Mouse (Mus musculus) G1E (cell line): ENCODE measurements around the gene Fer. TPM values are rescaled to one million over a fixed set of nuclear protein-coding genes. Genes with fewer than 3 reads are reported as not detected.

Experiments
- ATAC-seq: 2 replicates; pipeline ENCODE4 v1.8.0; 2016; ENCODE audit warnings: mild to moderate bottlenecking; ENCODE audit not compliant: insufficient number of reproducible peaks, poor library complexity, low FRiP score, severe bottlenecking; ENCODE audit errors: extremely low read depth
- DNase-seq: peaks from one replicate; pipeline ENCODE4 v3.0.0; 2012; ENCODE audit warnings: low spot score
- H3K27me3 ChIP-seq: 2 replicates; pipeline ENCODE4 v1.6.1; 2012; ENCODE audit warnings: mild to moderate bottlenecking, low read length, inconsistent platforms; ENCODE audit not compliant: insufficient read depth
- H3K36me3 ChIP-seq: replicated peaks from 2 replicates; pipeline ENCODE3; 2012; ENCODE audit warnings: mild to moderate bottlenecking, inconsistent platforms
- H3K4me1 ChIP-seq: 2 replicates; pipeline ENCODE4 v1.6.1; 2012; ENCODE audit warnings: low read depth, low read length, inconsistent platforms, mixed read lengths; ENCODE audit not compliant: insufficient read depth
- H3K4me3 ChIP-seq: 2 replicates; pipeline ENCODE4 v1.5.1; 2012; ENCODE audit warnings: low read depth, mild to moderate bottlenecking, inconsistent platforms, low read length, moderate library complexity, mixed read lengths
- H3K9me3 ChIP-seq: replicated peaks from 2 replicates; pipeline ENCODE4 v1.6.1; 2012; ENCODE audit warnings: inconsistent platforms
- CTCF ChIP-seq: IDR thresholded peaks from 2 replicates; pipeline ENCODE4 v1.5.1; 2012; ENCODE audit warnings: low read depth, low read length, inconsistent platforms, mixed read lengths
- GATA1 ChIP-seq: IDR thresholded peaks from 2 replicates; pipeline ENCODE4 v1.6.1; 2012; ENCODE audit warnings: borderline replicate concordance, low read length, inconsistent platforms, mixed read lengths
- GATA2 ChIP-seq: IDR thresholded peaks from 2 replicates; pipeline ENCODE4 v1.6.1; 2012; ENCODE audit warnings: low read depth, low read length, inconsistent platforms, borderline replicate concordance
- POLR2AphosphoS5 ChIP-seq: IDR thresholded peaks from 2 replicates; pipeline ENCODE4 v1.6.1; 2012; ENCODE audit warnings: low read depth, low read length, inconsistent platforms; ENCODE audit not compliant: insufficient replicate concordance
- TAL1 ChIP-seq: conservative IDR thresholded peaks from 2 replicates; pipeline ENCODE4 v1.6.1; 2012; ENCODE audit warnings: low read depth, low read length, inconsistent platforms, mixed read lengths
- polyA plus RNA-seq: library from polyadenylated mRNA; stranded (reverse); fragments of >175 nt; gene quantifications from 2 replicates; pipeline ENCODE4 v1.2.3, GENCODE M21; 2012
- total RNA-seq, 2 experiments: library from RNA; stranded (forward) in 1 of 2; stranded (reverse) in 1 of 2; fragments of 200-1000 nt in 1 of 2; fragments of >200 nt in 1 of 2; fragmentation: Nextera tagmentation in 1 of 2; gene quantifications; 2 replicates each; pipeline ENCODE4 v1.2.3; 2014 to 2017

Gene Fer
- total and polyA plus RNA-seq, 3 experiments = 1.9 to 39.8 (median 27.9) TPM

DNA sequence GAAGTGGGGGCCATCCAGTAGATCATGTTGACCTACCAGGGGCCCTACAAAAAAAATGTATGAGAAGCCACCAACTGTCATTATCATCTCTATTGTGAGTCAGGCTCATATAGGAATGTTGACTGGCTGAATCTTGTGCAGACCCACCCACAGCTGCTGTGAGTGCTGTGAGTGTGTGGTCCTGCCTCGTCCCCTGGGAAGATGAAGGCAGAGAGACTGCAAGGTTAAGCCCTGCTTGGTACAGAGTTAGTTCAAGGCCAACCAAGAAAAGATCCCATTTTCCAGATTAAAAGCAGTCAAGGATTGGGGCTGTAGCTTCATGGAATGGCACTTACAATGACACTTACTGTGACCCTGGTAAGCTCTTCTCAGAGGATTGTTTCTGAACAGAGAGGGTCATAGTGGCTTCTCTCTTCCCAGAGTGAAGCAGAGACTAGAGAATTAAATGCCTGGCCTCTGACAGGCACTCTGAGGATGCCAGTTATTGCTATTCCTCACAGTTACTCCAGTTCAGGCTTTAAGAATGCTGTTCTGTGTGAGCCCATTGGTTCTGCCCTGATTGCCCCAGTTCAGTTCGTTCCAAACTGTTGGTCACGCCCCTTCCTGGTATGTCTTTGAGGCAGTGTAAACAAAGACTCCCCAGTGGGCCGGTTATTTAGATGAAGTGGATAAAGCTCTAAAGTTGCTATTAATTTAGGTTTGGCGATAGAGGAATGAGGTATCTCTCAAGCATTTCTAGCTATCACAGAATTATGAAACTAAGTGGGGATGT, 34.1 kb upstream of the Fer start:
- no peak for DNase-seq
- no peak for ATAC-seq

DNA sequence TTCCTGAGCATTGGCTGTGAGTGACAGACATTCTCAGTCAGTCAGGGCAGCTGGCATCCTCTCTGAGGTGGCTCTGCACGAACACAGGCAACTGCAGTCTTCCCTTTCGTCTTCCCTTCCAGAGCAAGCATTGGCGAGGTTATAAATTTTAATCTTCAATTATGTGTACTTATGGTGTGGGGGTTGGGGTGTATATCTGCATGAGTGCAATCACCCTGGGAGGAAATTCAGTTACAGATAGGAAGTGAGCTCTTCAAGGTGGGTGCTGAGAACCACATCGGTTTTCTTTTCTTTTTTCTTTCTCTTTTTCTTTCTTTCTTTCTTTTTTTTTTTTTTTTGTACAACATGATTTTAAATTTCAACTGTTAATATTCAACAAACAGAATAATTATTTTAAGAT, 31.3 kb upstream of the Fer start:
- Histone ChIP-seq H3K36me3 (no peaks in the 10 kb centered on the region), H3K9me3 (no peaks in the 10 kb centered on the region), H3K27me3 (peaks cover 7% of the 10 kb centered on the region; the same call in 1 of the 2 replicates), H3K4me3 (no peak overlapping the region), H3K4me1 (peaks cover 17% of the 10 kb centered on the region)
- DNase-seq (no peak), ATAC-seq (no peak; the same call in 1 of the 2 replicates)
- no peak for TF ChIP-seq GATA2

More for the DNA sequence above, 34.1 kb upstream of the Fer start:
- Histone ChIP-seq H3K27me3 (no peaks in the 10 kb centered on the region), H3K4me1 (peaks cover 17% of the 10 kb centered on the region), H3K4me3 (no peak overlapping the region), H3K9me3 (no peaks in the 10 kb centered on the region), H3K36me3 (no peaks in the 10 kb centered on the region)
- no peak for TF ChIP-seq TAL1
- no peak for TF ChIP-seq CTCF
- no peak for TF ChIP-seq GATA1
- TF ChIP-seq GATA2 = no peak
- no peak for TF ChIP-seq POLR2AphosphoS5

DNA sequence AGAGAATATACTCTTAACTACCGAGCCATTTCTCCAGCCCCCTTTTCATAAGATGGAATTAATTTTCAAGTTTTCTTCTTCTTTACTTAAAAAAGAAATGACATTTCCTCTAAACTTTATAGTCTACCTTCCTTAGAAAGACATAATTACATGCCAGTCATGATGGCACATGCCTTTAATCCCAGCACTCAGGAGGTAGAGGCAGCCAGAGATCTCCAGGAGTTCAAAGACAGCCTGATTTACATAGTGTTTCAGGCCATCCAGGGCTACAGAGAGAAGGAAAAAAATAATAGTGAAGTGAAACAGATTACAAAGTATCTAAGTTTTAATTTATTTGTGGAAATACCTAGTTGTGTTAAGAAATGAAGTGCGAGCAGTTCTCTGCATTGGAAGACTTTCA, 26.6 kb upstream of the Fer start:
- no peak for DNase-seq
- Histone ChIP-seq H3K9me3 (no peaks in the 10 kb centered on the region; the same call in 1 of the 2 replicates), H3K36me3 (no peaks in the 10 kb centered on the region), H3K27me3 (peaks cover 7% of the 10 kb centered on the region; the same call in 1 of the 2 replicates), H3K4me3 (no peak overlapping the region), H3K4me1 (peaks cover 6% of the 10 kb centered on the region)
- TF ChIP-seq GATA1 (no peak), CTCF (no peak), GATA2 (no peak), TAL1 (no peak), POLR2AphosphoS5 (no peak)
- no peak for ATAC-seq

DNA sequence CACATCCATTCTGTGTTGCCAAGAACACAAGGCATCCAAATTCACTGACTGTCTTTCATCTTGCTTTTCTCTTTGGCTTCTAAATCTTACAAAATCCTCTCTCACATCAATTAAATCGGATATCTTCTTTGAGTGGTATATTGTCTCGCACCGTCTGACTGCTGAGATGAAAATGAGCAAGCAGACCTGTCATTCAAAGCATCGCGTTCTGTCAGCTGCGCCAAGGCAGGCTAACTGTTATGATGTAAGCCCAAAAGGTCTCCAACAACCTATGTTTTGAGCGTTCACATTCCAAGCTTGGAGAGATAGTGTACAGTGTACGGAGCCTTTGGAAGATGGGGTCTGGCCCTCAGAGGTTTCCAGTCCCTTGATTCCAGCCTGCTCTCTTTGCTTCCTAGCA, 26.2 kb upstream of the Fer start:
- H3K4me1 ChIP-seq = peaks cover 2% of the 10 kb centered on the region; the same call in 1 of the 2 replicates
- DNase-seq (no peak), ATAC-seq (no peak)
- H3K27me3 ChIP-seq = peaks cover 7% of the 10 kb centered on the region; the same call in 1 of the 2 replicates
- H3K4me3 ChIP-seq = no peak overlapping the region
- TF ChIP-seq CTCF (no peak), GATA1 (no peak), TAL1 (no peak), POLR2AphosphoS5 (no peak), GATA2 (no peak)
- H3K9me3 ChIP-seq = no peaks in the 10 kb centered on the region; the same call in 1 of the 2 replicates
- H3K36me3 ChIP-seq = no peaks in the 10 kb centered on the region

DNA sequence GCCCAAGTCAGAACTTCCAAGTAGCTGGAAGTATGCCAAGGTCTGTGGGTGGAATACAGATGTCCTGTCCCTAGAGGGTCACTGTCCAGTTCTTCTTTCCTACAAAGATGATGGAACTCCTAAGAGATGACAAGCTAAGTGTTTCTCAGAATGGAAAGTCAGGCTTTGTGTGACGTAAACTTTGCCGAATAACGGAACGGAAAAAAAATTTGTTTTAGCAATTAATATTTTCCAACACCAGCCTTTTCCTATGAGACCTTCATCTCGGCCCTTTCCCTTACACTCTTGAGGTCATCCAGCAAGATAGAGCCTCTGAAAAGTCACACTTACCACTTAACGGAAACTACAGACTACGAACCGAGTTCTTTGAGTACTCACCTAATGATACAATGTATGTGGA, 24.7 kb upstream of the Fer start:
- Histone ChIP-seq H3K4me1 (no peaks in the 10 kb centered on the region), H3K9me3 (no peaks in the 10 kb centered on the region; the same call in 1 of the 2 replicates), H3K4me3 (no peak overlapping the region), H3K27me3 (peaks cover 7% of the 10 kb centered on the region; the same call in 1 of the 2 replicates), H3K36me3 (no peaks in the 10 kb centered on the region)
- DNase-seq = no peak
- TF ChIP-seq TAL1 = no peak
- TF ChIP-seq CTCF = no peak
- no peak for TF ChIP-seq POLR2AphosphoS5
- no peak for TF ChIP-seq GATA2
- no peak for TF ChIP-seq GATA1
- no peak for ATAC-seq

DNA sequence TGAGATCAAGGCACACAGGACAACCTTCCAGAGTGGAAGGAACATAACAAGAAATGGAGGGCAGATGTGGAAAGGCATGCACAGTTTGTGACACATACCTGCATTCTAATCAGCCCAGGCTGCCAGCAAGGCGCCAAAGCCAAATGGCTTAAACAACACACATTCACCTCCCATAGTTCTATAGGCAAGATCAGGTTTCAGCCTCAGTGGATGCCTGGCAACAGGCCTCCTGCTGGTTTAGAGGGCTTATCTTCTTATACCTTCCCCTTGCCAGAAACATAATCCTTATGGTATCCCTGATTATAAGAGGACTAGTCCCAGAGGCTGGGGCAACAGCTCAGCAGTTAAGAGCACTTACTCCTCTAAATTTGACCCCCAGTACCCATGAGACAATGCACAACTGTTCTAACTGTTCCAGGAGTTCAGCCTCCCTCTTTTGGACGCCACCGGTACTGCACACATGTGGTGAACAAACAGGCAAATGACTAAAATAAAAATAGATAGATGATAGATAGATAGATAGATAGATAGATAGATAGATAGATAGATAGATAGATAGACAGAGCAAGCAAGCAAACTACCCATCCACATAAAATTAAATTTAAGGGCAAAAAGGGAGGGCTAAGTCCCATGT, 23.1 kb upstream of the Fer start:
- no peak overlapping the region for H3K4me3 ChIP-seq
- H3K4me1 ChIP-seq = no peaks in the 10 kb centered on the region
- no peaks in the 10 kb centered on the region for H3K36me3 ChIP-seq
- ATAC-seq = no peak
- H3K9me3 ChIP-seq = no peaks in the 10 kb centered on the region; the same call in 1 of the 2 replicates
- TF ChIP-seq TAL1 (no peak), CTCF (0 out of 2 replicates have a peak, but pooled peaks have one; percentile 11)
- peaks cover 6% of the 10 kb centered on the region; the same call in 1 of the 2 replicates for H3K27me3 ChIP-seq
- no peak for DNase-seq
